19 mouse cellular contexts compared by ENCODE assay signal in the genomic region with DNA sequence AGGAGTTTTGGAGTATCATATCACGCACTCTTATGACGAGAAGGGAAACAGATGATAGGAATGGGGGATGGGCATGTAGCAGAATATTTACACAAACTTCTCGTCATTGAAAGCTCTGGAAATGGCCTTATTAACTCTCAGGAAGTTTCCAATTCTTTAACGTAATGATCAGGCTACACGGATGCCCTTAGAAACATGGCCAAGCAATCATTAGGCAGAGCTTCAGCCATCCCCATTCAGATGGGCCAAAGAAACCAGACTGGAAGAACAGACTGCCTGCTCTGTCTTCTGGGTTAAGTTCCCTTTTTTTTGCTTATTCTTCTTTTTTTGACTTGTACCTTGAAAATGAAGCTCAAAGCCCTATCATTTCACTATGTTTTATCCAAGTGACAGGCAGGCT. TPM values are rescaled to one million over a fixed set of nuclear protein-coding genes. Genes with fewer than 3 reads are reported as not detected.
A peak's percentile ranks its signal among the peaks of the same experiment; 100 is the strongest.
DNase-seq lines count a peak whose midpoint lies in the region; ATAC-seq and TF ChIP-seq lines count a peak whose summit lies in the region.
"Had no signal": no experiment of that assay in that cellular context is flagged by ENCODE, and none has a peak within 500 bp of the region (broad histone marks: within the 10 kb centered on the region; RNA-seq: fewer than 3 reads in every experiment).

No protein-coding gene starts in this region.

- no peak for ATAC-seq in forebrain, embryonic 15.5 days (replicated peaks)
- ATAC-seq in forebrain, embryonic 11.5 days (replicated peaks; ENCODE audit: low FRiP score), result no peak
- no peak for ATAC-seq in forebrain, postnatal 0 days
- no peak for ATAC-seq in forebrain, embryonic 13.5 days
- ATAC-seq in neural tube, embryonic 15.5 days (ENCODE audit: low FRiP score), result no peak

- H3K4me2 ChIP-seq in forebrain, embryonic 15.5 days (replicated peaks), result no peak overlapping the region
- no peak overlapping the region for H3K4me2 ChIP-seq in forebrain, embryonic 11.5 days (ENCODE audit: low read depth, low read length, severe bottlenecking)
- H3K4me2 ChIP-seq in forebrain, postnatal 0 days (ENCODE audit: low read depth), result peak overlapping the region; percentile 15; the same call in 1 of the 2 replicates
- no peak overlapping the region for H3K4me2 ChIP-seq in forebrain, embryonic 13.5 days
- H3K4me2 ChIP-seq in neural tube, embryonic 15.5 days, result no peak overlapping the region
- H3K4me2 ChIP-seq: embryonic facial prominence, embryonic 13.5 days; embryonic facial prominence, embryonic 15.5 days had no signal

- H3K27ac ChIP-seq in forebrain, embryonic 15.5 days (replicated peaks), result peak overlapping the region; percentile 40
- H3K27ac ChIP-seq in forebrain, embryonic 11.5 days (ENCODE audit: low read depth, low read length), result no peak overlapping the region
- H3K27ac ChIP-seq in forebrain, postnatal 0 days (ENCODE audit: low read depth, low read length), result no peak overlapping the region
- H3K27ac ChIP-seq in forebrain, embryonic 13.5 days, result no peak overlapping the region
- peak overlapping the region; percentile 53; the same call in 1 of the 2 replicates for H3K27ac ChIP-seq in left cerebral cortex, adult 2 months
- H3K27ac ChIP-seq in cortical plate, adult 2 months (ENCODE audit: insufficient read depth, low read length), result peak overlapping the region; percentile 79
- H3K27ac ChIP-seq in neural tube, embryonic 15.5 days (replicated peaks), result no peak overlapping the region
- H3K27ac ChIP-seq: embryonic facial prominence, embryonic 13.5 days; embryonic facial prominence, embryonic 15.5 days had no signal

- peaks cover 17% of the 10 kb centered on the region; the same call in 1 of the 2 replicates for H3K4me1 ChIP-seq in forebrain, embryonic 15.5 days
- no peaks in the 10 kb centered on the region for H3K4me1 ChIP-seq in forebrain, embryonic 11.5 days (replicated peaks; ENCODE audit: control insufficient read depth, insufficient read depth, low read length)
- H3K4me1 ChIP-seq in forebrain, postnatal 0 days (ENCODE audit: insufficient read depth), result no peaks in the 10 kb centered on the region
- H3K4me1 ChIP-seq in forebrain, embryonic 13.5 days, result peaks cover 16% of the 10 kb centered on the region; the same call in 1 of the 2 replicates
- H3K4me1 ChIP-seq in cortical plate, adult 2 months (ENCODE audit: control insufficient read depth, insufficient read depth, low read length), result no peaks in the 10 kb centered on the region
- H3K4me1 ChIP-seq in neural tube, embryonic 15.5 days, result no peaks in the 10 kb centered on the region

- no peaks in the 10 kb centered on the region for H3K9me3 ChIP-seq in forebrain, embryonic 15.5 days
- no peaks in the 10 kb centered on the region for H3K9me3 ChIP-seq in forebrain, embryonic 11.5 days (ENCODE audit: control insufficient read depth, low read length)
- H3K9me3 ChIP-seq in forebrain, postnatal 0 days (ENCODE audit: low read length), result no peaks in the 10 kb centered on the region
- H3K9me3 ChIP-seq in forebrain, embryonic 13.5 days (replicated peaks), result no peaks in the 10 kb centered on the region
- H3K9me3 ChIP-seq in neural tube, embryonic 15.5 days (replicated peaks), result no peaks in the 10 kb centered on the region
- H3K9me3 ChIP-seq: embryonic facial prominence, embryonic 13.5 days; embryonic facial prominence, embryonic 15.5 days had no signal

- H3K4me3 ChIP-seq in forebrain, embryonic 15.5 days, result no peak overlapping the region
- no peak overlapping the region for H3K4me3 ChIP-seq in forebrain, embryonic 11.5 days (ENCODE audit: low read depth, low read length)
- no peak overlapping the region for H3K4me3 ChIP-seq in forebrain, postnatal 0 days (ENCODE audit: low read depth, low read length)
- H3K4me3 ChIP-seq in forebrain, embryonic 13.5 days, result no peak overlapping the region
- H3K4me3 ChIP-seq in left cerebral cortex, adult 2 months, result no peak overlapping the region
- no peak overlapping the region for H3K4me3 ChIP-seq in cortical plate, adult 2 months (ENCODE audit: insufficient read depth, low read length)
- H3K4me3 ChIP-seq in neural tube, embryonic 15.5 days (replicated peaks), result no peak overlapping the region
- H3K4me3 ChIP-seq: embryonic facial prominence, embryonic 13.5 days; embryonic facial prominence, embryonic 15.5 days; erythroblast, embryonic 14.5 days had no signal

- TF ChIP-seq POLR2A in cortical plate, adult 2 months (IDR thresholded peaks at IDR 0.05; ENCODE audit: extremely low read depth, insufficient read depth, low read length), result no peak

- intact Hi-C loops in left cerebral cortex, adult 2 months (cut with DNase I), result loop anchor here (10.0 kb wide), 1 partner anchor 280 kb away; no protein-coding TSS in a partner anchor
- intact Hi-C loops in left cerebral cortex, postnatal 10 days (cut with DNase I), result loop anchor here (10.0 kb wide), 1 partner anchor 350 kb away; no protein-coding TSS in a partner anchor

- TF ChIP-seq CTCF in forebrain, postnatal 0 days (IDR thresholded peaks at IDR 0.05; ENCODE audit: low read depth), result no peak
- no peak for TF ChIP-seq CTCF in left cerebral cortex, adult 2 months (IDR thresholded peaks at IDR 0.05)
- no peak for TF ChIP-seq CTCF in cortical plate, adult 2 months (IDR thresholded peaks at IDR 0.05; ENCODE audit: extremely low read depth, insufficient read depth, low read length)

- no peak for DNase-seq in forebrain, embryonic 11.5 days (ENCODE audit: low spot score)
- no peak for DNase-seq in forebrain, postnatal 0 days
- DNase-seq in left cerebral cortex, adult 2 months (ENCODE audit: extremely low spot score in 1 of 2, low spot score in 2 of 2), result no peak
- DNase-seq in left cerebral cortex, postnatal 10 days (ENCODE audit: extremely low spot score in 1 of 2, low spot score in 2 of 2), result no peak
- DNase-seq: adrenal gland, adult 2 months; adrenal gland, postnatal 10 days; adrenal gland, postnatal 25 days; cerebellum, adult 11-12 months; cerebellum, adult 9-10 months; cerebellum, postnatal 10 days; cerebellum, postnatal 25 days; embryo, embryonic 11 days had no signal

- no peaks in the 10 kb centered on the region for H3K36me3 ChIP-seq in forebrain, embryonic 15.5 days
- H3K36me3 ChIP-seq in forebrain, embryonic 11.5 days (ENCODE audit: control insufficient read depth, insufficient read depth, low read length), result no peaks in the 10 kb centered on the region
- H3K36me3 ChIP-seq in forebrain, postnatal 0 days (ENCODE audit: insufficient read depth), result no peaks in the 10 kb centered on the region
- H3K36me3 ChIP-seq in forebrain, embryonic 13.5 days (ENCODE audit: poor library complexity, severe bottlenecking), result no peaks in the 10 kb centered on the region
- H3K36me3 ChIP-seq in neural tube, embryonic 15.5 days, result no peaks in the 10 kb centered on the region
- H3K36me3 ChIP-seq: embryonic facial prominence, embryonic 13.5 days; embryonic facial prominence, embryonic 15.5 days had no signal

- WGBS in forebrain, embryonic 15.5 days, result 45% methylated on average over 5 of the region's 5 CpGs
- 82% methylated on average over 5 of the region's 5 CpGs for WGBS in forebrain, embryonic 11.5 days
- WGBS in forebrain, postnatal 0 days, result 50% methylated on average over 5 of the region's 5 CpGs
- WGBS in forebrain, embryonic 13.5 days, result 62% methylated on average over 5 of the region's 5 CpGs
- 93% methylated on average over 5 of the region's 5 CpGs for WGBS in neural tube, embryonic 15.5 days

- no peaks in the 10 kb centered on the region for H3K27me3 ChIP-seq in forebrain, embryonic 15.5 days
- no peaks in the 10 kb centered on the region for H3K27me3 ChIP-seq in forebrain, embryonic 11.5 days (ENCODE audit: control insufficient read depth, insufficient read depth, low read length)
- no peaks in the 10 kb centered on the region for H3K27me3 ChIP-seq in forebrain, postnatal 0 days (ENCODE audit: insufficient read depth, low read length)
- H3K27me3 ChIP-seq in forebrain, embryonic 13.5 days, result no peaks in the 10 kb centered on the region
- H3K27me3 ChIP-seq in neural tube, embryonic 15.5 days (replicated peaks), result no peaks in the 10 kb centered on the region
- H3K27me3 ChIP-seq: embryonic facial prominence, embryonic 13.5 days; embryonic facial prominence, embryonic 15.5 days had no signal

- H3K9ac ChIP-seq in forebrain, embryonic 15.5 days (replicated peaks), result no peak overlapping the region
- no peak overlapping the region for H3K9ac ChIP-seq in forebrain, embryonic 11.5 days (ENCODE audit: low read length)
- H3K9ac ChIP-seq in forebrain, postnatal 0 days, result no peak overlapping the region
- no peak overlapping the region for H3K9ac ChIP-seq in forebrain, embryonic 13.5 days
- no peak overlapping the region for H3K9ac ChIP-seq in neural tube, embryonic 15.5 days (replicated peaks)
- H3K9ac ChIP-seq: embryonic facial prominence, embryonic 13.5 days; embryonic facial prominence, embryonic 15.5 days had no signal

RNA-seq across cellular contexts. Expression of a gene that starts 3.7 kb away (rescaled TPM):
- 0.46 and 0.74 TPM in 2 replicates for polyA plus RNA-seq in forebrain, embryonic 15.5 days (2015; fragmentation: Nextera tagmentation; extraction: Ambion mirVana)
- polyA plus RNA-seq in forebrain, embryonic 11.5 days (2014; fragmentation: Nextera tagmentation; extraction: Ambion mirVana), result 0.13 and 0.17 TPM in 2 replicates
- total RNA-seq in forebrain, postnatal 0 days (2014; rRNA removed), result 10.5 and 16.6 TPM in 2 replicates
- 2.7 and 3.1 TPM in 2 replicates for polyA plus RNA-seq in forebrain, postnatal 0 days (2015; fragmentation: Nextera tagmentation; extraction: Ambion mirVana)
- polyA plus RNA-seq in forebrain, embryonic 13.5 days (2015; fragmentation: Nextera tagmentation; extraction: Ambion mirVana), result 0.09 and 0.12 TPM in 2 replicates
- total RNA-seq in left cerebral cortex, adult 2 months (2021), result 10 to 100 TPM; 78.5 to 80.5 TPM
- 10 to 100 TPM; 62.5 to 74.8 TPM for total RNA-seq in left cerebral cortex, postnatal 10 days (2021)
- 30.8 and 33.8 TPM in 2 replicates for polyA plus RNA-seq in cortical plate, adult 2 months (2012; rRNA removed)
- polyA plus RNA-seq in neural tube, embryonic 15.5 days (2015; fragmentation: Nextera tagmentation; extraction: Ambion mirVana), result 0.17 and 0.26 TPM in 2 replicates

Comparison
In these comparisons a context has a peak if more than half of its experiments do, and no peak if none do; other contexts are left out.
1. H3K27ac ChIP-seq: peak in forebrain, embryonic 15.5 days (single experiment), left cerebral cortex, adult 2 months (single experiment) and cortical plate, adult 2 months (single experiment); none in forebrain, embryonic 11.5 days (single experiment), forebrain, postnatal 0 days (single experiment), forebrain, embryonic 13.5 days (single experiment) and neural tube, embryonic 15.5 days (single experiment).